Mouse (Mus musculus): Measurements from ENCODE around the gene Frzb. TPM values are rescaled to one million over a fixed set of nuclear protein-coding genes. Genes with fewer than 3 reads are reported as not detected.

Frzb gene
- polyA plus RNA-seq, 2 experiments = 10.8 to 13.9 TPM

- Histone ChIP-seq H3K4me1 (ENCODE audit: control insufficient read depth, insufficient read depth, low read length) (no peaks in the 10 kb centered on the region; the same call in 1 of the 2 replicates), H3K4me2 (replicated peaks; ENCODE audit: low read depth, low read length, severe bottlenecking) (peak overlapping the region; percentile 92), H3K4me3 (replicated peaks; ENCODE audit: low read length) (peak overlapping the region; percentile 61), H3K27me3 (ENCODE audit: control insufficient read depth, insufficient read depth, low read length) (peaks cover 12% of the 10 kb centered on the region; the same call in 1 of the 2 replicates), H3K36me3 (ENCODE audit: control insufficient read depth, insufficient read depth, low read length) (no peaks in the 10 kb centered on the region), H3K27ac (replicated peaks; ENCODE audit: low read depth, low read length) (no peak overlapping the region), H3K9ac (ENCODE audit: low read depth, low read length, severe bottlenecking) (peak overlapping the region; percentile 53), H3K9me3 (ENCODE audit: control insufficient read depth, low read length) (peaks cover 7% of the 10 kb centered on the region)
- DNase-seq (ENCODE audit: low spot score) (no peak), ATAC-seq (ENCODE audit: low FRiP score, low read depth) (no peak)
- 6% methylated on average over 10 of the region's 10 CpGs for WGBS
- no peak for TF ChIP-seq POLR2A (IDR thresholded peaks at IDR 0.05; ENCODE audit: borderline replicate concordance, extremely low read depth, insufficient read depth, insufficient read length)
Observed at GRCm38 (mm10) chr2:80445926-80446307, 1.5 kb downstream of the Frzb start.

DNA sequence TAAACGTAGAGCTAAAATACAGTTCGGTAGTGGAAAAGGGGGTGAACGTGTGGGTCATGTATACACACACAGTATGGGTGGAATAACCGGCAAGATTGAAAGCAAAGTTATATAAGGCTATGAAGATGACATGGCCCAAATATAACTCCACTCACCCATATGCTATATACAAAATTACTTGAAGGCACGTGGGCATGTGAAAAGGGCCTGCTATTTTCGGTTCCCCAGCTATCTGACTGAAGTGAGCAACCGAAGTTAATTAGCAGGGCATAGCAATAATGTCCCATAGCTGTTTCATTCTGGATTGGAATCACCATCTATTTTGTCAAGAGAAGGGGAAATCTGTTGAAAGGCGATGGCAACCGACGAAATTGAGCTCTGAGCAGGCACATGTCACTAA lies 1.9 kb downstream of the Frzb start:
- Histone ChIP-seq H3K4me3 (replicated peaks; ENCODE audit: low read length) (peak overlapping the region; percentile 61), H3K36me3 (ENCODE audit: control insufficient read depth, insufficient read depth, low read length) (no peaks in the 10 kb centered on the region), H3K27me3 (ENCODE audit: control insufficient read depth, insufficient read depth, low read length) (peaks cover 12% of the 10 kb centered on the region; the same call in 1 of the 2 replicates), H3K4me1 (ENCODE audit: control insufficient read depth, insufficient read depth, low read length) (no peaks in the 10 kb centered on the region; the same call in 1 of the 2 replicates), H3K9ac (ENCODE audit: low read depth, low read length, severe bottlenecking) (no peak overlapping the region), H3K9me3 (ENCODE audit: control insufficient read depth, low read length) (peaks cover 7% of the 10 kb centered on the region), H3K4me2 (replicated peaks; ENCODE audit: low read depth, low read length, severe bottlenecking) (peak overlapping the region; percentile 92), H3K27ac (replicated peaks; ENCODE audit: low read depth, low read length) (no peak overlapping the region)
- TF ChIP-seq POLR2A (IDR thresholded peaks at IDR 0.05; ENCODE audit: borderline replicate concordance, extremely low read depth, insufficient read depth, insufficient read length) = no peak
- DNase-seq (ENCODE audit: low spot score) (no peak), ATAC-seq (ENCODE audit: low FRiP score, low read depth) (no peak)
- 33% methylated on average over 10 of the region's 10 CpGs for WGBS

DNA sequence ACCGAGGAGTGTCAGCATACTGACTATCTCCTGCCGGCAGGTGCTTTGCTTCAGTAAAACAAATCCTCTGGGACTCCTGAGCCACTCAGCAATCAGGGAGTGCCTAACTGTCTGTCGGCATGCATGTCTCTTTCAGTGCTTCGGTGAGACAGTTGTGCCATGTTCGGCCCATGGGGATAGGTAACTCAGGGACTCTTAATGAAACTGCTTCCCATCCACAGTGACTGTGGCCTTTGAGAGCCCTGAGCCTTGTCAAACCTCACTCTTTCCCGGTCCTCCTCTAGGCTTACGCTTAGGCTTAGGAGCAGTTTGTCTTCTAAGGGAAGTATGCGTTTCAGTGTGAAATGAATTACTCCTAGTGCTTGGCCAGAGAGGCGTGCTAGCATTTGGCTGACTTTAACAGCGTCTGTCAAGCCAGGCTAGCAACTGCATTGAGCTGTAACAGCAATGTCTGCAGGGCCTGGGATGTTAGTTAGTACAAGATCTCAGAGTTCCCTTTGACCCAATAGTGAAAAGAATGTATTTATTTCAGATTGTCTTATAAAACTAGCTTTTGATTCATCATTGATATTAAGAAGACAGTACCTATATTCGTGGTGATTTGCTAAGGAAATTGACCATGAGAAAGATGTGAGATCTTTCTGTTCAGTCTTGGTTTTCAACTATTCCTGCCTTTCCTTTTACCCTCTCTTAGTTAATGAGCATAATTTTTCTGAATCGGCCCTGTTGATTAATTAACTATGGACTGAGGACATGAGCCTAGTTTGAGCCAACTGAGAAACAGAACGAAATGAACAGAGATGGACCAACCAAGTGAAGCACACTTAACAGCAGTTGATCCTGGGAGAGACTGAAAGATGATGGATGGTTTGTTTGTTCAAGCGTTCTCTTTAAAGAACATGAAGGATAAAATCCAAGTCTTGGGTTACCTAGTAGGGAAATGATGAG lies 2.7 kb downstream of the Frzb start:
- Histone ChIP-seq H3K36me3 (ENCODE audit: control insufficient read depth, insufficient read depth, low read length) (no peaks in the 10 kb centered on the region), H3K9me3 (ENCODE audit: control insufficient read depth, low read length) (peaks cover 7% of the 10 kb centered on the region), H3K4me2 (replicated peaks; ENCODE audit: low read depth, low read length, severe bottlenecking) (peak overlapping the region; percentile 92; the same call in 1 of the 2 replicates), H3K27me3 (ENCODE audit: control insufficient read depth, insufficient read depth, low read length) (peaks cover 12% of the 10 kb centered on the region; the same call in 1 of the 2 replicates), H3K9ac (ENCODE audit: low read depth, low read length, severe bottlenecking) (no peak overlapping the region), H3K4me3 (replicated peaks; ENCODE audit: low read length) (peak overlapping the region; percentile 61; the same call in 1 of the 2 replicates), H3K27ac (replicated peaks; ENCODE audit: low read depth, low read length) (no peak overlapping the region), H3K4me1 (ENCODE audit: control insufficient read depth, insufficient read depth, low read length) (no peaks in the 10 kb centered on the region; the same call in 1 of the 2 replicates)
- TF ChIP-seq POLR2A (IDR thresholded peaks at IDR 0.05; ENCODE audit: borderline replicate concordance, extremely low read depth, insufficient read depth, insufficient read length) = no peak
- ATAC-seq (ENCODE audit: low FRiP score, low read depth) (no peak), DNase-seq (ENCODE audit: low spot score) (no peak)
- 52% methylated on average over 14 of the region's 14 CpGs for WGBS

- Histone ChIP-seq H3K4me2 (replicated peaks; ENCODE audit: low read depth, low read length, severe bottlenecking) (no peak overlapping the region), H3K36me3 (ENCODE audit: control insufficient read depth, insufficient read depth, low read length) (no peaks in the 10 kb centered on the region), H3K4me3 (replicated peaks; ENCODE audit: low read length) (no peak overlapping the region), H3K9ac (ENCODE audit: low read depth, low read length, severe bottlenecking) (no peak overlapping the region), H3K27ac (replicated peaks; ENCODE audit: low read depth, low read length) (no peak overlapping the region), H3K27me3 (ENCODE audit: control insufficient read depth, insufficient read depth, low read length) (peaks cover 12% of the 10 kb centered on the region; the same call in 1 of the 2 replicates), H3K4me1 (ENCODE audit: control insufficient read depth, insufficient read depth, low read length) (no peaks in the 10 kb centered on the region; the same call in 1 of the 2 replicates), H3K9me3 (ENCODE audit: control insufficient read depth, low read length) (peaks cover 7% of the 10 kb centered on the region)
- TF ChIP-seq POLR2A (IDR thresholded peaks at IDR 0.05; ENCODE audit: borderline replicate concordance, extremely low read depth, insufficient read depth, insufficient read length) = no peak
- WGBS = 83% methylated on average over 2 of the region's 2 CpGs
- ATAC-seq (ENCODE audit: low FRiP score, low read depth) = no peak
- no peak for DNase-seq (ENCODE audit: low spot score)
Observed at GRCm38 (mm10) chr2:80443962-80444361, 3.5 kb downstream of the Frzb start.

DNA sequence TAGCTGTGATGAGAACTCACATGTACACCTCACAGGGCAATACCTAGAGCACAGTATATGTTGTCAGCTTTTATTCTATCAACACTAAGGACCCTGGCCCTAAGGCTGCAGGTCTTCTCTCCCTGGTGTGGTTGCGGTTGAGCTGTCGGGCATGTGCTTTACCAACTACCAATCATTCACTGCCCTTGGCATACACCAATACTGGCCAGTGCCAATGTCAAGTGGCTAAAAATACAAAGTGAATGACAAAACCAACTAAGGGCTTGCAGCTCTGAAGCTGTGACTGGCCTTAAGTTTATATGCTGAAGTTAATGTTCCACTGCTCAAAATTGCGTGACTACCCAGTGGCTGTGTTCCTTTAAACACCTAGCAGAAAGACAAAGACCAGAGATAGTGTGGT lies 6.0 kb downstream of the Frzb start:
- Histone ChIP-seq H3K4me2 (replicated peaks; ENCODE audit: low read depth, low read length, severe bottlenecking) (no peak overlapping the region), H3K27me3 (ENCODE audit: control insufficient read depth, insufficient read depth, low read length) (peaks cover 7% of the 10 kb centered on the region; the same call in 1 of the 2 replicates), H3K27ac (replicated peaks; ENCODE audit: low read depth, low read length) (no peak overlapping the region), H3K4me3 (replicated peaks; ENCODE audit: low read length) (no peak overlapping the region), H3K36me3 (ENCODE audit: control insufficient read depth, insufficient read depth, low read length) (no peaks in the 10 kb centered on the region), H3K9me3 (ENCODE audit: control insufficient read depth, low read length) (peaks cover 7% of the 10 kb centered on the region), H3K4me1 (ENCODE audit: control insufficient read depth, insufficient read depth, low read length) (no peaks in the 10 kb centered on the region; the same call in 1 of the 2 replicates), H3K9ac (ENCODE audit: low read depth, low read length, severe bottlenecking) (no peak overlapping the region)
- DNase-seq (ENCODE audit: low spot score) = no peak
- no peak for TF ChIP-seq POLR2A (IDR thresholded peaks at IDR 0.05; ENCODE audit: borderline replicate concordance, extremely low read depth, insufficient read depth, insufficient read length)
- no peak for ATAC-seq (ENCODE audit: low FRiP score, low read depth)
- WGBS = 91% methylated on average over 3 of the region's 3 CpGs

Measured in limb, embryonic 14.5 days (tissue).